Mouse (Mus musculus): ENCODE results near the gene Herc3.
"Not testable (repeated sequence)": the region's sequence is repeated elsewhere in the genome, so short reads cannot be mapped to it uniquely, and the experiment has no call there.

Gene Herc3

GRCm38 (mm10) chr6:58831232-58832009 is at the start of gene Herc3:
Gene Herc3 (plus strand): TSS chr6:58831465.
- peak; percentile 77 for DNase-seq (ENCODE audit: low read depth, low spot score)

- no peak for DNase-seq (ENCODE audit: low read depth, low spot score)
Measured at GRCm38 (mm10) chr6:58801394-58801793, 29.9 kb upstream of the Herc3 start.

- no peak for DNase-seq (ENCODE audit: low read depth, low spot score)
Measured at GRCm38 (mm10) chr6:58814381-58814780, 16.9 kb upstream of the Herc3 start.

GRCm38 (mm10) chr6:58817037-58817436 is 14.2 kb upstream of the Herc3 start:
- not testable (repeated sequence) for DNase-seq (ENCODE audit: low read depth, low spot score)

- no peak for DNase-seq (ENCODE audit: low read depth, low spot score)
Measured at GRCm38 (mm10) chr6:58825619-58826018, 5.6 kb upstream of the Herc3 start.

- no peak for DNase-seq (ENCODE audit: low read depth, low spot score)
Measured at GRCm38 (mm10) chr6:58826089-58826488, 5.2 kb upstream of the Herc3 start.

- DNase-seq (ENCODE audit: low read depth, low spot score): no peak
Measured at GRCm38 (mm10) chr6:58828582-58828981, 2.7 kb upstream of the Herc3 start.

GRCm38 (mm10) chr6:58830840-58831231 is 429 bp upstream of the Herc3 start:
- DNase-seq (ENCODE audit: low read depth, low spot score): no peak

- DNase-seq (ENCODE audit: low read depth, low spot score): no peak
Measured at GRCm38 (mm10) chr6:58832591-58833018, 1.3 kb downstream of the Herc3 start.

- no peak for DNase-seq (ENCODE audit: low read depth, low spot score)
Measured at GRCm38 (mm10) chr6:58834470-58834869, 3.2 kb downstream of the Herc3 start.

GRCm38 (mm10) chr6:58835591-58835990 is 4.3 kb downstream of the Herc3 start:
- DNase-seq (ENCODE audit: low read depth, low spot score): no peak

- no peak for DNase-seq (ENCODE audit: low read depth, low spot score)
Measured at GRCm38 (mm10) chr6:58836476-58836875, 5.2 kb downstream of the Herc3 start.

GRCm38 (mm10) chr6:58837917-58838316 is 6.7 kb downstream of the Herc3 start:
- DNase-seq (ENCODE audit: low read depth, low spot score): no peak

GRCm38 (mm10) chr6:58841208-58841607 is 9.9 kb downstream of the Herc3 start:
- DNase-seq (ENCODE audit: low read depth, low spot score): no peak

- DNase-seq (ENCODE audit: low read depth, low spot score): no peak
Measured at GRCm38 (mm10) chr6:58842186-58842585, 10.9 kb downstream of the Herc3 start.

GRCm38 (mm10) chr6:58843580-58843979 is 12.3 kb downstream of the Herc3 start:
- no peak for DNase-seq (ENCODE audit: low read depth, low spot score)

GRCm38 (mm10) chr6:58844188-58844822 is 13.0 kb downstream of the Herc3 start:
- DNase-seq (ENCODE audit: low read depth, low spot score): no peak

GRCm38 (mm10) chr6:58846850-58847692 is 15.8 kb downstream of the Herc3 start:
- no peak for DNase-seq (ENCODE audit: low read depth, low spot score)

- DNase-seq (ENCODE audit: low read depth, low spot score): no peak
Measured at GRCm38 (mm10) chr6:58847836-58848235, 16.6 kb downstream of the Herc3 start.

GRCm38 (mm10) chr6:58849356-58849755 is 18.1 kb downstream of the Herc3 start:
- DNase-seq (ENCODE audit: low read depth, low spot score): no peak

- no peak for DNase-seq (ENCODE audit: low read depth, low spot score)
Measured at GRCm38 (mm10) chr6:58855676-58856367, 24.6 kb downstream of the Herc3 start.

GRCm38 (mm10) chr6:58856494-58856893 is 25.2 kb downstream of the Herc3 start:
- DNase-seq (ENCODE audit: low read depth, low spot score): no peak
